Mouse (Mus musculus) cerebellum, postnatal 4 days (tissue): ENCODE data around the gene Lrrc43.
A peak's percentile ranks its signal among the peaks of the same experiment; 100 is the strongest.
"Not testable (repeated sequence)": the region's sequence is repeated elsewhere in the genome, so short reads cannot be mapped to it uniquely, and the experiment has no call there.

Experiments
- DNase-seq, 2 experiments: peaks; one replicate each; pipeline ENCODE4 v3.0.0; 2022; ENCODE audit warnings: low spot score in 2 of 2, mixed read lengths in 1 of 2

Lrrc43 gene

DNA sequence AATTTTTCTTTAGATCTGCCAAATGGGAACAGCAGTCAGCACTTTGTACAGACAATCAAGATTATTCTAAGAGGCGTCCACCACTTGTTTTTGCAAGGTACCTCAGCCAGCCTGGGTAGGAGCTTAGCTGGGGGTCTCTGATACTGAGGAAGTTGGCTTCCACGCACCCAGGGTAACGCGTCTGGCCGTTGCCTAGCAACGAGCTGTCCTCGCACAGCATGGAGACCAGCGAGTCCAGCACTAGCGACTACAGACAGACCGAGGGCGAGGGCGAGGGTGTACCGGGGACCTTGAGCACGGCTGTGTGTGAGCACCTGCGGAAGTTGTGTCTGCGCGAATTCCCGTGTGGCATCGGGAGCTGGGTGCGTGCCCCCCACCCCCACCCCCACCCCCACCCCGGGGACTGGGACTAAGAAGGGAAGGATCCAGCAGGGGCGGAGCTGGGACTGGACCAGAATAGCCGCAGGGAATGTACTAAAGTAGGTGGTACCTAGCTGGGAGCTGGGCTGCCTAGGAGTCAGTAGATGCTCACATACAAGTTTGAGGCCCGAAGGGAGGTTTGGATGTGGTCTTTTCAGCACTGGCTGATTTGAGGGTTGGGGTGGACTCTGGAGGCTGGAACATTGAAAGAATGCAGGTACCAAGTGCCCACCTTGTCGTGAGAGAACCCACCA is at the start of gene Lrrc43, which contains the start of gene Il31:
Gene Lrrc43 (plus strand): TSS at position 194 of the 674 bp plus-strand sequence.
Gene Il31 (minus strand): TSS at position 378 of the 674 bp plus-strand sequence.
- no peak for DNase-seq

DNA sequence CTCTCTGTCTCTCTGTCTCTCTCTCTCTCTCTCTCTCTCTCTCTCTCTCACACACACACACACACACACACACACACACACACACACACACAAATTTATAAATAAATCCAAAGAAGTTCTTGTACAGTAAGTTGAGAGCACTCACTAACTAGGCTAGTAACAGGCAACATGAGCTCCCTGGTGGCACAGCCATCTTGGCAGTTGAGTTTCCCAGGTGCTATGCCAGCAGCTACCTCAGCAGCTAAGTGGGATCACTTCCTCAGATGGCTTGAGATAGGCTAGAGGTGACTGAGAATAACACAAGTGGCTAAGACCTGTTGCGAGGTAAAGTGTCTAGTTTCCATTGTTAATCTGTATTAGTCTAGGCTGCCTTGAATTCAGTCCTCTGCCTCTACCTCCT is 49.8 kb upstream of the Lrrc43 start:
- no peak for DNase-seq

DNA sequence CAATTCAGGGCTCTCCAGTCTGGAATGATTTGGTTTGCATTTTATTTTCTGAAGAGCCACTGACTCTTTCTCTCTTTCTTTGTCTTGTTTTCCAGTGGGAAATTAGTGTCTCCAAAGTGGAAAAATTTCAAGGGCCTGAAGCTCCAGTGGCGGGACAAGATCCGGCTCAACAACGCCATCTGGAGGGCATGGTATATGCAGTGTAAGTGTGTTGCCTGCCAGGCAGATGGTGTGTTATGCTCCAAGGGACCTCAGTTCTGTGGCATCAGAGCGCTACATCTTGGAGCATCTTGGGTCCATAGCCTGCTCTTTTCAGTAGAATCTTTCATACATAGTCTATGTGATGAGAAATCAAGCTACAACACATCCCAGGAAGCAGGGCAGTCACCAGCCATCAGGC is 49.2 kb upstream of the Lrrc43 start:
- peak in 1 of 2 experiments; percentile 40 for DNase-seq

DNA sequence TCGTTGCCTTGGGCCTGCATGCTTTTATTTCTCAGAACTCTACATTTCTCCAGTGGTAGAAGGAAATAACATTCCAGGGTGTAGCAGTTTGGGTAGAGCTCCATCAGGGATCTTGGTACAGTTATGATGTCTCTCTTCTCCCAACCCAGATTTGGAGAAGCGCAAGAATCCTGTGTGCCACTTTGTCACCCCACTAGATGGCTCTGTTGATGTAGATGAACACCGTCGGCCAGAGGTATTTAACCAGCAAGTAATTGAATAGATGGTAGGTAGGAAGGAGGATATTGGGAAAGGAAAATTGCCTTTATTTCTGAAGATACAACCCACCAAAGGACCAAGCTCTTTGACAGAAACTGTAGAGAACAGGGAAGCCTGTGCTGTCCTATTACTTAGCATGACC is 48.4 kb upstream of the Lrrc43 start:
- no peak for DNase-seq

DNA sequence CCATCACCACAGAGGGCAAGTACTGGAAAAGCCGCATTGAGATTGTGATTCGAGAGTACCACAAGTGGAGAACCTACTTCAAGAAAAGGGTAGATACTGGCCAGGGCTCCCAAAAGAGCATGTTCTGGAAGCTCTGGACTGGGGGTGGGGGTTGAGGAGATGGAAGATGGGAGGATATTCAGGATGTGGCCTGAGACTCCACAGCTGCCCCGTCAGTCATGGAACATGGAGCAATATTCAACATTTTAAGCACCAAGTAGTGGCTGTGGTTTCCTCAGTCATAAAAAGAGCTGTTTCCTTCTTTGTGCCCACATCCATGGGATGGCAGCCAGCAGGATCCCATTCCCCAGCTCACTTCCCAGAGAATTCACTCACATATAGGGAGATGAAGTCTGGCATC is 46.8 kb upstream of the Lrrc43 start:
- no peak for DNase-seq

DNA sequence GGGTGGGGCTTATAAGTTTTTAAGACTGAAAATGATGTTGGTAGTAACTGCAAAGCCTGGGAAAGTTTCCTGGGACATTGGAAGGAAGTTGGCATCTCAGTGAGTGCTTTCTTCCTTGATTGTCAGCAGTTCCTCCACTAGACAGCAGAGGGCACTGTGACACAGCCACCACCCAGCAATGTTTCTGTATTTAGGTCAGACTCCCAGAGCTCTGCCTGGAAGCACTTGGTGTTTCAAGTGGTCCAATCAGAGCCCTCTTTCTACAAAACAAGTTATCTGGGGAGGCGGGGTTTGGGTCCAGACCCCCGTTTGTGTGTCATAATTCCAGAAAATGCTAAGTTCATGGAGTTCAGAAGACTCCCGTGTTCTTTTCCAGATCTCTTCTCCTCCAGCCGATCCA is 45.0 kb upstream of the Lrrc43 start:
- peak; percentile 43 to 75 for DNase-seq

DNA sequence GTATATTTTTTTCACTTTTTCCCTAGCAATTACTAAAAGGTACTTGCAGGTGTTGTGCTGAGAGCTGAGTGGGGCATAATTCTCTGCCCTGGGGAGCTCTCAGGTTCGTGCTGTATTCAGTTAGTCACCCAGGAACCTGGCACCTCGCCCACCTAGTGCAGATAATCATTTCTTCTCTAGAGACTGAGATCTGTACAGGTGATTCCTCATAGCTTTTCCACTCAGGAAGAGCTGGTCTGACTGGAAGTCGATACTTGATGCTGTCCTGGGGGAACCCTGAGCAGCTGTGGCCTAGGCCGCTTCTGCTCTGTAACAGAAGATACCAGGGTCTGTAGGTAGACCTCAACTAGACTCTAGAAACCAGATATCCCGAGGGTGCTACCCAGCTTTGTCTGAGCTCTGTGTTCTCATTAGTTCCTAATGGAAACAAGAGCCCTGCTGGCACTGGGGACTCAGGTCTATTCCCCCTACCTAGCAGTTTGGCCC is 44.2 kb upstream of the Lrrc43 start:
- no peak for DNase-seq

DNA sequence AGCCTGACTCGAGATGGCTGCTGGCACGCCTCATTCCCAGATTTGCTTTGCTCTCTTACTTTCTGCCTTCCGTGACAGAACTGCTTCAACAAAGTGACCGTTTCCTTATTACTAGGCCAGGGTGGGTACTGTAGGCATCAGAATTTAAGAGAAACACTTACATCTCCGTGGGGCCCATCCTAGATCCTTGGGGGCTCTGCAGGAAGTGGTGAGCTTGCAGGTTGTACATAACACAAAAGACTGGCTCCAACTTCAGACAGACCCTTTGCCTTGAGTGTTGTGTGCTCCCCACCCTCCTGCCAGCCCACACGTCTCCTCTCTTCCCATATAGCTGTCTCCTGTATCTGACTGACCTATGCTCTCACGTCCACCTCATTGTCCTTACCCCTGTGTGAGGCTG is 37.2 kb upstream of the Lrrc43 start:
- DNase-seq = no peak

DNA sequence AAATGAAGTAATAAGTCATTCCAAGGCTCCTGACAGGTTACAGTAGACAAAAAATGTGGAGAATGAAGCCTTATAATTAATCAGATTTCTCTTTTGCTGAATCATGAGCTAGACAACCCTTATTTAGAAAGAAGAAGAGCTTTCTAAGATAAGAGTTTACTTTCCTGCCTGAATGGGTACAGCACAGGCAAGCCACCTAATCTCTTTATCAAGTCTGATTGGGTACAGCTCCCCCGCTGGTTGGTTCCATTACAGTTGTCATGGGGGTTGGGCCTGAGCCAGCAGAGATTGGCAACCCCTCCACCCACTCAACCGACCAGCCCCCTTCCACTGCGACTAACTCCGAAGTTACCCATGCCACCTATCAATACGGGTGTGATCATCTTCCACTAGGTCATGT is 27.7 kb upstream of the Lrrc43 start:
- DNase-seq = no peak

DNA sequence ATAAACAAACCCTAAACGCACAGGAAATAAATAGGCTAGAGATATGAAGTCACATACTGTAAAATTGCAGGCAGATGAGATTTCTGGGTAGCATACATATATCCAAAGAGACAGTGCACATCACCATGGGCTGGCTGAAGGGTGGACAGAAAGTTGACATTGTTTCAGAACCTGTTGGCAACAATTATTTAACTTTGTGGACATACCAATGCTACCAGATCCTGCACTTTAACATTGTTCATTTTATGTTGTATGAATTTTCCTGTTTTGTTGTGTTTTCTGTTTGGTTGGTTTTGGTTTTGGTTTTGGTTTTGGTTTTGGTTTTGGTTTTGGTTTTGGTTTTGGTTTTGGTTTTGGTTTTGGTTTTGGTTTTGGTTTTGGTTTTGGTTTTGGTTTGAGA is 24.5 kb upstream of the Lrrc43 start:
- no peak for DNase-seq

DNA sequence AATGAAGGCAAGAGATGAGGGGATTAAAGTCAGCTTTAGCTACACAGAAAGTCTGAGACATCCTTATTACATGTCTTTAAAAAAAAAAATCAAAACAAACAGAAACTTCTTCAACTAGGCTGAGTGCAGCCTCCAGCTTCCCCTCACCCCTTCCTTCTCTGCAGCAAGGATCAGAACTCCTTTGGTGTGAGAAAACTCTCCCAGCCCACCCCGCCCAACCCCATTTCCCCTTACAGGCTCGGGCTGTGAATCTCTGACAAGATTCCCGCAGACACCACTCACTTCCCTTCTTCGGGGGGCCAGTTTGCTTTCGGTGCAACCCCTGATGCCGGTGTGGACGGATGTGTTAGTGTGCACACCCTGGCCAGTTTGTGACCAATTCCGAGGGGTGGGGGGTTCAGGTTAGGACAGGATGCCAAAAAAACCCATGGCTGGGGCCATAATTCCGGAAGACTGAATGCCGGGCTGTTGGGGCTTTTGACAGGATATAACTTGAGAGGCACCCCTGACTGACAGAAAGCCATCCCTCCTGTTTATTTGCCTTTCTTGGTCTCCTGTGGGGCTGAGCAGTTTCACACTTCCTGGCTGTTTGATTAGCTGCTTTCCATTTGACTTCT is 18.2 kb upstream of the Lrrc43 start:
- no peak for DNase-seq

DNA sequence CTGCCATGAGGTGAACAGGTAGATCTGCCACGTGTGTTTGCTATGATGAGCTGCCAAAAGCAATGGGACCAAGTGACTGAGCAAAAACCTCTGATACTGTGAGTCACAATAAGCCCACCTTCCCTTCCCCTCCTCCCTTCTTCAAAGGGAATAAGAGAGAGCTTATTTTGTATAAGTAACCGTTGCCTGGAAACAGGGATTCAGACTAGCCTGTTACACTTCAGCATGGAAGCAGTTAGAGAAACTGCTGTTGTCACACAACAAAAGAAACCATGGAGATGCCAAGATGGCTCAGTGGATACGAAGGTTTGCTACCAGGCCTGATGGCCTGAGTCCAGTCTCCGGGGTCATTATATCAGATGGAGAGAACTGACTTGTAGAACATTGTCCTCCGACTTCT is 15.3 kb upstream of the Lrrc43 start:
- no peak for DNase-seq

DNA sequence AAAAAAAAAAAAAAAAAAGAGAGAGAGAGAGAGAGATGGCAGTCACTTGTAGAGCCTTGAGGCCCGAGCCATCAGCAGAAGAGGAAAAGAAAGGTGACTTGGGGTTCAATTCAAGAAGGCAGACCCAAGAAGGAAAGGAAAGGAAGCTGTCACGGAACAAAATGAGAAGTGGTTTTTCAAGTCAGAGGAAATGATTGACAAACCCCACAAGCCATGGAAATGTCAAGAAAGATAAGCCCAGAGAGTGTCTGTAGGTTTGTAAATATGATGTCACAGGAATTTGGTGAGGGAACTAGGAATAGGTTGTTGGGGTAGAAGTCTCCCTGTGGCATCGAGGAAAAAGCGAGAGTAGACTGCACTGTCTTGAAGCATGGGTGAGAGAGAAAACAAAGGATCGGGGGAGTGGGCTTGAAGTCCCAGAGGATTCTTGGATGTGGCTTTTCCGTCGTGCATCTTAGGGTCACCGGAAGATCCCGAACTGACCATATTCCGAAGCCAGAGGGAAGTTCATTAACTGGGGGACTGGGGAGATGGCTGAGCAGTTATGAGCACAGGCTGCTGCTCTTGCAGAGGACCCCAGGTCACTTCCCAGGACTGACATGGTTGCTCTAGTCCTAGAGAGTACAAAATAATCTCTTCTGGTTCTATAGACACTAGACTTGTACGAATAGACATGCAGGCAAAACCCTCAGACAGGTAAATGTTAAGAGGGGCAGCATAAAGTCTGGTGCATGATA is 1.3 kb upstream of the Lrrc43 start:
- DNase-seq = no peak

DNA sequence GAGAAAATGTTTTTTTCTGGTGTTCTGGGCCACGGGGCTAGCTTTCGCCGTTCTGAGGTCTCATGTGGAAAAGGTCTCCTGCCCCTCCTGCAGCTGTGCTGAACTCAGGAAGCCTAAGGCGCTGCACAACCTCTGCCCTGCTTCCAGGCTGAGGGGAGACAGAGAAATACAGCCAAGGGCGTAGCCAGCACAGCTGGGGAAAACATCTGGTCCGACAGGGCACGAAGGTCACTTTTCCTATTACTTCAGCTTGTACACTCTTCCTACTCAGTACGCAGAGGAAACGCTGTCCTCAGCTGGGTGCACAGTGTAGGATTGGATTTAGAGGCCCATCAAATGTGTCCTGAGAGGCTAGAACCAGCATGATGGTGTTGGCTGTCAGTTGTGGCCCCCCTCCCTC is 830 bp downstream of the Lrrc43 start:
- no peak for DNase-seq

DNA sequence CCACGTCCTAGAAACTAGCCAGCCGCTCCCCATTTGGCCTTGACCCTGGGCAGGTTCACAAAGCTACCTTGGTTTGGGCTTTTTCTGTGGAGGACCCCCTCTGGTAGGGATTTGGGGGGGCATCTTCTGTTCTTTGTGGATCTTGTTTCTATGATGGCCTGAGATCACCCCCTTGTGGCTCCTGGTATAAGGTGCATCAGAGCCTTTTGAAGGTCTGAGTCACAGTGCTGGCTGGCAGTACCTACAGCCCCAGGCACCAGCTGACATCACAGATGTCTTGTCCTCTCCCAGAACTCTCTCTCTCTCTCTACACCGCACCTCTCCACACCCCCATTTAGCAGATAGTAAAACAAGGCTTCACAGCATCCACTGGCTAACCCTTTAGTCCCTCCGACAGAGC is 10.6 kb downstream of the Lrrc43 start:
- peak in 1 of 2 experiments; percentile 39 for DNase-seq

DNA sequence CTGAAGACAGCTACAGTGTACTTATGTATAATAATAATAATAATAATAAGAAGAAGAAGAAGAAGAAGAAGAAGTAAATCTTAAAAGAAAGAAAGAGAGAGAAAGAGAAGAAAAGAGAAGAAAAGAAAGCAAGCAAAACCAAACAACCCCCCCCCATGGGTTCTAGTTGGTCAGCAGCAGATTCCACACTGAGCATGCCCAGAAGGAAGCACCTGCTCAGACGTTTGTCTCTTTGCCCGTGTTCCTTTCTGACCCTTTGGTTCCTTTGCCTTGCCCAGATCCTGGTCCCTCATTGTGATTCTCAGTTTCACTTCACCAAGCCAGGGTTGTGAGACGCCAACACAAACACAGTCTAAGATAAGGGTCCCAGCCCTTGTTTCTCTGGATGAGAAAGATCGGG is 12.9 kb downstream of the Lrrc43 start:
- no peak for DNase-seq

DNA sequence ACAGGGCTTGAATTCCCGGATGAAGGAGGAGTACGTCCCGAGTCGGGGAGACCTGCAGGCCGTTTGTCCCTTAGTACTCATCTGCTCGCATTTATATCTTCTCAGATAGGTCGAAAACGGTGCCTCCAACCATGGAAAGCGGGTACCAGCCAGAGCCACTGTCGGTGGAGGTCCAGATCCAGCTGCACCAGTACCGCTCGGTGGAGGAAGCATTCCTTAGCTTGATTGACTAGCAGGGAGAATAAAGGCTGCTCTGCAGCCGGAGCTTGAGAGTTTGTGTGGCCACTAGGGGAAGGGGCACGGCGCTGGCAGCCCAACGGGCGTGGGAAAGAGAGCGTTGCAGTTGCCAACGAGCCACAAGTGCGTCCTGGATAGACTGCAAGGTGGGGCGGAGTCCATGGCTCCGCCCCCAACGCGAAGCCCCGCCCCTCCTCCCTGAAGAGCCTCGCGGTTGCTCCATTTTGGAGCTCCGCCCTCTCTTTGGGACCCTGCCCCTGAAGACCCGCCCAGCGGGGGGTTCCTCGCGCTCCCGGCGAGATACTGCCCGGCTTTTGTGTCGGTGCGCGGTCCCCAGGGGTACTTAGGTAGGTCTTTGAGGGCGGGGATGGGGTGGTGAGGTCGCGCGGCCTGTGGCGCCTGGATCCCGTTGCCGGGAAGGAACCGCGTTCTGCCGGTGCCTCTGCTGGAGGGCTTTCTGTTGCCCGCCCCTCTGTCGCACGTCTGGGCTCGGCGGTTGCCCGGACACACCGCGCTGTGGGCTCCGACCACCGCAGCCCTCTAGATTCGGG is 19.0 kb downstream of the Lrrc43 start:
- DNase-seq = peak; percentile 68 to 88

DNA sequence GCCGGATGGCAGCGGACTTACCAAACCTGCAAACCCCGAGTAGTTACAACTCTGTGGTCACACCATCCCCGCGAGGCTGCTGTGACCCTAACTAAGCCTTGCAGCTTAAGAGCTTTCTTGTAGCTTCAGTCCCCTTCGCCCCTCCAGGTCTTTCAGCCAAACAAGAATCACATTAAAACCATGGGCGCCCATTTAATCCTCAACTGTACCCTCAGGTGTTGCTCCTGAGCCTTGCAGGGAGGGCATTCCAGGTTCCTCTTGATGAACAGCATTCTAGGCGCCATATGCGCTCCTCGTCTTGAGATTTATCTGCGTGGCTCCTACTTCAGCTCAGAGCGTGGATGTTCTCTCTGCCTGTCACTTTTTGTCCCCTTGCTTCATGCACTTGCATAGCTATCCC is 19.8 kb downstream of the Lrrc43 start:
- DNase-seq = no peak

DNA sequence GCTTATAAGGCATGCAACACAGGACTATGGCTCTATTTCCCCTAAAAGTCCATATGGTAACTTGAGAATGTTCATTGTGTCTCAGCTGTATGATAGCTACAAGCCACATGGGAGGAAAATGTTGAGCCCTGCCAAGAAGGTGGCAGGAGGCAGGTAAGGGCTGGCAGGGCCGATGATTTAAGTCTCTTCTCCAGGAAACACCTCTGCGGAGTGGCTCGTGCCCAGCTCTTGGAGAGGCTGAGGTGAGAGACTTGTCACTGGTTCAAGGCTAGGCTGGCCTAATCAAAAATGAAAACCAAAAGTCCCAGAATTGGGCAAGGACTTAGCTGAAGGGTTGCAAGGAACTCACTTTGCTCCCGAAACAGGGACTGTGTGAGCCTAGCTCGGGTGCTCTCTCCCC is 21.1 kb downstream of the Lrrc43 start, which contains the start of gene B3gnt4:
Gene B3gnt4 (plus strand): TSS at position 301 of the 400 bp plus-strand sequence.
- no peak for DNase-seq

DNA sequence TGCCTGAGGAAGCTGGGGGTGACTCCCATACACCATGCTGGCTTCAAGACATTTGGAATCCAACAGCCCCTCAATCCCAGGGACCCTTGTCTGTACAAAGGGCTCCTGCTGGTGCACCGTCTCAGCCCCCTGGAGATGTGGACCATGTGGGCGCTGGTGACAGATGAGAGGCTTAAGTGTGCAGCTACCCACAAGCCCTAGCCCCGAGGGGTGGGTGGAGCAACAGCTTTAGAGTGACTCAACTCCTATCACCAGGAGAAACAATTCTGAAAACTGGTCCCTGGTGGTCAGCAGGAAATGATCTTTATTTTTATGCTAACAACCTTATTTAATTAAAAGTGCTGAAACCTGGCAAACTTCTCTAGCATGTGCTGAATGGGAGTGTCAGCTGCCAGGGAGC is 22.3 kb downstream of the Lrrc43 start:
- DNase-seq = not testable (repeated sequence)

DNA sequence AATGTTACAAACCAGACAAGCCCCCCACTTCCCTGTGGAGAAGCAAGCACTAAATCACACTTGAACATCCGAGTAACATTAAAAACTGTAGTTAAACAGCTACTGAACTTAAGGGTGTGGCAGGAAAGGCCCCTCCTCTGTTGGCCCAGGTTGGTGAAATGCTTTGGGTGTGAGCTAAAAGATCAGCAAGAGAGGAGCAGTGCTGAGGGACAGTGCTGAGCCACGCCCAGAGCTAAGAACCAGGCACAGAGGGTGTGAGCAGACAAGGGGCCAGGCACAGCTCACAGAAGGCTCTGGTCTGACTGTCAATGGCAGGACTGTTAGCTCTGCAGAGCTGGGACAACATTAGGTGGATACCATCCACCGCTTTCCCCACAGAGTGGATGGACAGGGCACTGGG is 23.0 kb downstream of the Lrrc43 start:
- no peak for DNase-seq

DNA sequence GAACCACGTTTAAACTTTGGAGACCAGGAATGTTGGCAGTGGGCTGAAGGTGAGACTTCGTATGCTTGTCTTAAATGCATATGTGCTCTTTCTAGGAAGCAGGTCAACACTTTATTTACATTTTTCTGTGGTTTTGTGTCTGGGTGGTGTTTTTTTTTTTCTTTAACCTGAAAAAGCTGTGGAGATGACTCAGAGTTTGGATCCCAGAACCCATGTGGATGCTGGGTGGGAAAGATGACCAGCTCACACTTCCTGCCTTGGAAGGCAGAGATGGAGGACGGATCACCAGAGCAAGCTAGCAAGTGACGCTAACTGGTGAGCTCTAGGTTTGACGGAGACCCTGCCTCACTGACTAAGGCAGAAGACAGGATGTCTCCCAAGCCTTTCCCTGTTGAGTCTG is 25.8 kb downstream of the Lrrc43 start:
- no peak for DNase-seq
